Mouse (Mus musculus): ENCODE results near the gene Cfd.

DNA sequence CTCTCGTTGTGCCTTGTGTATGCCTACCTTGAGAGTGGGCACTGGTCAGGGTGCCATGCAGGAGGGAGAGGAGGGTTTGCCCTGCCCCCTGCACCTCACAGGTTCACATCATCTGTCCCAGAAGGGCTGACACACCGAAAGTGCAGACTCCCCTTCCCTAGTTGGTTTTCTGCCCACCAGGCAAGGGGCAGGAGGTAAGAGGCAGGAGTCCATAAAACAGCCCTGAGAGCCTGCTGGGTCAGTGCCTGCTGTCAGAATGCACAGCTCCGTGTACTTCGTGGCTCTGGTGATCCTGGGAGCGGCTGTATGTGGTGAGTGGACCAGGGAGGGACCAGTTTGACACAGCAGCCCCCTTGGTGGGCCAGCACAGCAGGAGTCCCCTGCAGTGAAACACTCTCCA lies at the start of gene Cfd:
- no peak for TF ChIP-seq CTCF (IDR thresholded peaks at IDR 0.05; ENCODE audit: extremely low read depth, insufficient read length, insufficient replicate concordance, low read depth, low read length)
- TF ChIP-seq POLR2A (IDR thresholded peaks at IDR 0.05; ENCODE audit: low read depth, low read length): no peak

All from small intestine, adult 2 months (tissue).